Mouse (Mus musculus) bone marrow macrophage, adult 2 months (primary cell): ENCODE results near the gene Trim46.

Experiments
- CTCF ChIP-seq: IDR thresholded peaks from 2 replicates; pipeline ENCODE4 v1.5.1; 2012; ENCODE audit warnings: low read depth, mild to moderate bottlenecking, low read length, moderate library complexity
- POLR2A ChIP-seq: IDR thresholded peaks from 2 replicates; pipeline ENCODE4 v1.6.1; 2012; ENCODE audit warnings: mild to moderate bottlenecking, low read depth, low read length, borderline replicate concordance

GRCm38 (mm10) chr3:89187197-89187596, 58.9 kb downstream of the Trim46 start:
- TF ChIP-seq CTCF (no peak), POLR2A (no peak)
